Mouse (Mus musculus) MEL (cell line): Measurements from ENCODE around the gene Gm48551. TPM values are rescaled to one million over a fixed set of nuclear protein-coding genes. Genes with fewer than 3 reads are reported as not detected.

Source experiments
- DNase-seq: peaks from one replicate; pipeline ENCODE4 v3.0.0; 2011; ENCODE audit warnings: low read depth, low spot score
- H3K27ac ChIP-seq: 2 replicates; pipeline ENCODE4 v1.5.1; 2012; ENCODE audit warnings: low read depth, mild to moderate bottlenecking, control low read depth, low read length, moderate library complexity; ENCODE audit not compliant: control insufficient read depth
- H3K27me3 ChIP-seq, 2 experiments: fragments of 150-350 bp in 1 of 2; sonication (generic) in 1 of 2; 2 replicates each; pipeline ENCODE4 v1.6.1; 2012; ENCODE audit warnings: low read length in 2 of 2, mild to moderate bottlenecking in 2 of 2, improper control_type of control experiment in 1 of 2, moderate library complexity in 1 of 2; ENCODE audit not compliant: insufficient read depth in 2 of 2, control insufficient read depth in 1 of 2
- H3K36me3 ChIP-seq, 2 experiments: 2 replicates each; pipeline ENCODE4 v1.6.1; 2012 to 2014; ENCODE audit warnings: low read length in 2 of 2, improper control_type of control experiment in 1 of 2, inconsistent platforms in 1 of 2, mild to moderate bottlenecking in 1 of 2; ENCODE audit not compliant: insufficient read depth in 2 of 2, control insufficient read depth in 1 of 2
- H3K4me1 ChIP-seq, 2 experiments: fragments of 150-350 bp in 1 of 2; sonication (generic) in 1 of 2; 2 replicates each; pipeline ENCODE4 v1.6.1; 2012; ENCODE audit warnings: low read length in 2 of 2, improper control_type of control experiment in 1 of 2, mild to moderate bottlenecking in 1 of 2; ENCODE audit not compliant: insufficient read depth in 2 of 2, control insufficient read depth in 1 of 2
- H3K4me3 ChIP-seq, 2 experiments: fragments of 150-350 bp in 1 of 2; sonication (generic) in 1 of 2; 2 replicates each; pipeline ENCODE4 v1.5.1; 2012; ENCODE audit warnings: low read depth in 2 of 2, low read length in 2 of 2, mild to moderate bottlenecking in 2 of 2, moderate library complexity in 2 of 2, control low read depth in 1 of 2, improper control_type of control experiment in 1 of 2; ENCODE audit not compliant: control insufficient read depth in 1 of 2, insufficient read depth in 1 of 2
- H3K79me2 ChIP-seq: 2 replicates; pipeline ENCODE4 v1.6.1; 2012; ENCODE audit warnings: mild to moderate bottlenecking, low read length, moderate library complexity; ENCODE audit not compliant: control insufficient read depth, poor library complexity, insufficient read depth
- H3K9ac ChIP-seq: 2 replicates; pipeline ENCODE4 v1.6.1; 2012; ENCODE audit warnings: low read depth, mild to moderate bottlenecking, control low read depth, low read length, moderate library complexity; ENCODE audit not compliant: control insufficient read depth, poor library complexity, severe bottlenecking
- H3K9me3 ChIP-seq: fragments of 150-350 bp; sonication (generic); replicated peaks from 2 replicates; pipeline ENCODE4 v1.6.1; 2012; ENCODE audit warnings: mild to moderate bottlenecking, low read length, improper control_type of control experiment, moderate library complexity; ENCODE audit not compliant: insufficient read depth
- CHD1 ChIP-seq: IDR thresholded peaks from 2 replicates; pipeline ENCODE4 v1.6.1; 2012; ENCODE audit warnings: low read depth, mild to moderate bottlenecking, inconsistent platforms, low read length, improper control_type of control experiment
- ELF1 ChIP-seq: IDR thresholded peaks from 2 replicates; pipeline ENCODE4 v1.6.1; 2014; ENCODE audit warnings: low read depth, mild to moderate bottlenecking, inconsistent platforms, low read length, improper control_type of control experiment, moderate library complexity
- EP300 ChIP-seq, 2 experiments: IDR thresholded peaks; 2 replicates each; pipeline ENCODE4 v1.6.1; 2011; ENCODE audit warnings: improper control_type of control experiment in 2 of 2, low read length in 2 of 2, low read depth in 1 of 2, mild to moderate bottlenecking in 1 of 2
- ETS1 ChIP-seq: IDR thresholded peaks from 2 replicates; pipeline ENCODE4 v1.6.1; 2012; ENCODE audit warnings: low read depth, mild to moderate bottlenecking, inconsistent platforms, low read length, improper control_type of control experiment, moderate library complexity
- GATA1 ChIP-seq: IDR thresholded peaks from 2 replicates; pipeline ENCODE4 v1.6.1; 2011; ENCODE audit warnings: low read depth, low read length, improper control_type of control experiment
- JUND ChIP-seq: IDR thresholded peaks from 2 replicates; pipeline ENCODE4 v1.6.1; 2011; ENCODE audit warnings: low read depth, mild to moderate bottlenecking, improper control_type of control experiment, low read length
- KAT2A ChIP-seq: conservative IDR thresholded peaks from 2 replicates; pipeline ENCODE4 v1.6.1; 2012; ENCODE audit warnings: low read depth, low read length, improper control_type of control experiment, inconsistent platforms
- MAFK ChIP-seq: IDR thresholded peaks from 2 replicates; pipeline ENCODE4 v1.6.1; 2011; ENCODE audit warnings: low read depth, mild to moderate bottlenecking, low read length, improper control_type of control experiment, borderline replicate concordance
- MAZ ChIP-seq: IDR thresholded peaks from 2 replicates; pipeline ENCODE4 v1.6.1; 2012; ENCODE audit warnings: low read depth, mild to moderate bottlenecking, inconsistent platforms, low read length, improper control_type of control experiment
- MEF2A ChIP-seq: IDR thresholded peaks from 2 replicates; pipeline ENCODE4 v1.6.1; 2014; ENCODE audit warnings: low read depth, mild to moderate bottlenecking, inconsistent platforms, low read length, improper control_type of control experiment; ENCODE audit not compliant: poor library complexity, insufficient replicate concordance, severe bottlenecking; ENCODE audit errors: extremely low read depth
- MXI1 ChIP-seq: IDR thresholded peaks from 2 replicates; pipeline ENCODE4 v1.6.1; 2011; ENCODE audit warnings: mild to moderate bottlenecking, low read depth, low read length, improper control_type of control experiment
- MYB ChIP-seq: IDR thresholded peaks from 2 replicates; pipeline ENCODE4 v1.6.1; 2011; ENCODE audit warnings: mild to moderate bottlenecking, low read depth, low read length, improper control_type of control experiment
- MYC ChIP-seq: IDR thresholded peaks from 2 replicates; pipeline ENCODE4 v1.6.1; 2011; ENCODE audit warnings: low read depth, mild to moderate bottlenecking, low read length, improper control_type of control experiment, moderate library complexity
- NELFE ChIP-seq: IDR thresholded peaks from 2 replicates; pipeline ENCODE4 v1.6.1; 2011; ENCODE audit warnings: low read depth, low read length, improper control_type of control experiment
- NRF1 ChIP-seq: IDR thresholded peaks from 2 replicates; pipeline ENCODE4 v1.6.1; 2014; ENCODE audit warnings: low read depth, mild to moderate bottlenecking, inconsistent platforms, low read length, improper control_type of control experiment, moderate library complexity; ENCODE audit not compliant: poor library complexity, insufficient read depth, severe bottlenecking
- POLR2A ChIP-seq, 2 experiments: IDR thresholded peaks; 2 replicates each; pipeline ENCODE4 v1.6.1; 2011 to 2012; ENCODE audit warnings: low read length in 2 of 2, mild to moderate bottlenecking in 2 of 2, control low read depth in 1 of 2, improper control_type of control experiment in 1 of 2, low read depth in 1 of 2, moderate library complexity in 1 of 2; ENCODE audit not compliant: control insufficient read depth in 1 of 2, insufficient read depth in 1 of 2, poor library complexity in 1 of 2
- POLR2AphosphoS2 ChIP-seq: IDR thresholded peaks from 2 replicates; pipeline ENCODE4 v1.6.1; 2011; ENCODE audit warnings: low read length, improper control_type of control experiment
- RAD21 ChIP-seq: IDR thresholded peaks from 2 replicates; pipeline ENCODE4 v1.6.1; 2011; ENCODE audit warnings: mild to moderate bottlenecking, low read depth, low read length, improper control_type of control experiment
- RCOR1 ChIP-seq: IDR thresholded peaks from 2 replicates; pipeline ENCODE4 v1.6.1; 2012; ENCODE audit warnings: low read depth, mild to moderate bottlenecking, inconsistent platforms, low read length, improper control_type of control experiment
- TCF12 ChIP-seq: IDR thresholded peaks from 2 replicates; pipeline ENCODE4 v1.6.1; 2014; ENCODE audit warnings: low read depth, mild to moderate bottlenecking, inconsistent platforms, low read length, improper control_type of control experiment, moderate library complexity
- USF1 ChIP-seq: IDR thresholded peaks from 2 replicates; pipeline ENCODE4 v1.6.1; 2014; ENCODE audit warnings: low read depth, mild to moderate bottlenecking, inconsistent platforms, low read length, improper control_type of control experiment, moderate library complexity
- ZC3H11A ChIP-seq: IDR thresholded peaks from 2 replicates; pipeline ENCODE4 v1.6.1; 2012; ENCODE audit warnings: low read depth, mild to moderate bottlenecking, inconsistent platforms, low read length, improper control_type of control experiment
- ZKSCAN1 ChIP-seq: IDR thresholded peaks from 2 replicates; pipeline ENCODE4 v1.6.1; 2012; ENCODE audit warnings: low read depth, mild to moderate bottlenecking, inconsistent platforms, low read length, improper control_type of control experiment, moderate library complexity
- ZMIZ1 ChIP-seq: IDR thresholded peaks from 2 replicates; pipeline ENCODE4 v1.6.1; 2012; ENCODE audit warnings: low read depth, mild to moderate bottlenecking, inconsistent platforms, low read length, improper control_type of control experiment, moderate library complexity
- ZNF384 ChIP-seq: IDR thresholded peaks from 2 replicates; pipeline ENCODE4 v1.6.1; 2012; ENCODE audit warnings: low read depth, mild to moderate bottlenecking, inconsistent platforms, low read length, improper control_type of control experiment
- polyA plus RNA-seq, 2 experiments: library from polyadenylated mRNA; stranded (reverse) in 1 of 2; unstranded in 1 of 2; fragments of >175 nt in 1 of 2; fragments of >200 nt in 1 of 2; gene quantifications; 2 replicates each; pipeline versions ENCODE4 v1.2.1 to v1.2.4; 2012; ENCODE audit warnings: low replicate concordance in 2 of 2, low read depth in 1 of 2; ENCODE audit not compliant: insufficient read length in 2 of 2, insufficient read depth in 1 of 2, missing spikeins in 1 of 2
- total RNA-seq: library from RNA; depleted of rRNA; stranded (reverse); fragments of 300-350 nt; gene quantifications from 2 replicates; pipeline ENCODE4 v1.2.3, GENCODE M21; 2012

Gene Gm48551
- total and polyA plus RNA-seq, 3 experiments: 0.62 to 2.6 TPM; not detected in 1

- no peaks in the 10 kb centered on the region for H3K79me2 ChIP-seq
- H3K27me3 ChIP-seq: no peaks in the 10 kb centered on the region
- H3K9me3 ChIP-seq: no peaks in the 10 kb centered on the region
- H3K9ac ChIP-seq: no peak overlapping the region
- peaks cover 3 to 28% of the 10 kb centered on the region in 2 experiments; a peak in 3 of 4 replicates for H3K4me1 ChIP-seq
- H3K36me3 ChIP-seq: peaks cover 0 to 16% of the 10 kb centered on the region in 2 experiments; a peak in 2 of 4 replicates
- H3K27ac ChIP-seq: no peak overlapping the region
- no peak overlapping the region for H3K4me3 ChIP-seq
- no peak for TF ChIP-seq GATA1
- TF ChIP-seq NELFE: no peak
- TF ChIP-seq RCOR1: no peak
- TF ChIP-seq JUND: no peak
- TF ChIP-seq ZKSCAN1: no peak
- TF ChIP-seq ZNF384: no peak
- TF ChIP-seq RAD21: no peak
- TF ChIP-seq CHD1: no peak
- no peak for TF ChIP-seq MAFK
- TF ChIP-seq EP300 (IDR thresholded peaks at IDR 0.05; ENCODE audit: low read depth in 1 of 2, low read length in 2 of 2): no peak
- TF ChIP-seq USF1: no peak
- TF ChIP-seq TCF12: no peak
- TF ChIP-seq NRF1: no peak
- TF ChIP-seq ELF1: no peak
- TF ChIP-seq ZC3H11A: no peak
- no peak for TF ChIP-seq MYC
- TF ChIP-seq ZMIZ1: no peak
- no peak for TF ChIP-seq MAZ
- TF ChIP-seq, all 39 proteins: peak for 0
- no peak for DNase-seq
Observed at GRCm38 (mm10) chr10:81404082-81404481, 19.8 kb downstream of the Gm48551 start.

GRCm38 (mm10) chr10:81404720-81405119 lies 20.5 kb downstream of the Gm48551 start:
- TF ChIP-seq EP300 (IDR thresholded peaks at IDR 0.05; ENCODE audit: low read depth in 1 of 2, low read length in 2 of 2): no peak
- TF ChIP-seq ETS1: no peak
- no peak for TF ChIP-seq ZMIZ1
- no peak for TF ChIP-seq POLR2A (IDR thresholded peaks at IDR 0.05; ENCODE audit: control insufficient read depth in 1 of 2, insufficient read depth in 1 of 2, low read depth in 1 of 2, low read length in 2 of 2, poor library complexity in 1 of 2)
- no peak for TF ChIP-seq MEF2A
- TF ChIP-seq MYB: no peak
- no peak for TF ChIP-seq MXI1
- TF ChIP-seq POLR2AphosphoS2: no peak
- no peak for TF ChIP-seq NRF1
- TF ChIP-seq KAT2A: no peak
- TF ChIP-seq JUND: no peak
- no peak for TF ChIP-seq USF1
- no peak for TF ChIP-seq RAD21
- no peak for DNase-seq
- Histone ChIP-seq H3K36me3 (peaks cover 0 to 16% of the 10 kb centered on the region in 2 experiments; a peak in 2 of 4 replicates), H3K27me3 (no peaks in the 10 kb centered on the region), H3K4me3 (no peak overlapping the region), H3K79me2 (no peaks in the 10 kb centered on the region), H3K4me1 (peaks cover 3 to 29% of the 10 kb centered on the region in 2 experiments; a peak in 3 of 4 replicates), H3K27ac (no peak overlapping the region), H3K9ac (no peak overlapping the region), H3K9me3 (no peaks in the 10 kb centered on the region)
